ENCODE assay signal across 8 mouse cellular contexts in genomic region chr17:28575244-28576125, GRCm38 (mm10). TPM values are rescaled to one million over a fixed set of nuclear protein-coding genes. Genes with fewer than 3 reads are reported as not detected.
DNase-seq lines count a peak whose midpoint lies in the region; ATAC-seq and TF ChIP-seq lines count a peak whose summit lies in the region.

Gene Lhfpl5, plus strand, starts transcription at chr17:28575641.

- H3K4me2 ChIP-seq in embryonic facial prominence, embryonic 13.5 days, result peak within 1 kb of the TSS; percentile 57
- peak within 1 kb of the TSS; percentile 63 for H3K4me2 ChIP-seq in hindbrain, embryonic 12.5 days (replicated peaks)
- H3K4me2 ChIP-seq in lung, embryonic 16.5 days (ENCODE audit: low read depth, low read length), result peak within 1 kb of the TSS; percentile 45

- 15% methylated on average over 50 of the region's 50 CpGs for WGBS in embryonic facial prominence, embryonic 13.5 days
- 14% methylated on average over 50 of the region's 50 CpGs for WGBS in hindbrain, embryonic 12.5 days
- 12% methylated on average over 50 of the region's 50 CpGs for WGBS in lung, embryonic 16.5 days

- no peak within 1 kb of the TSS for H3K9ac ChIP-seq in embryonic facial prominence, embryonic 13.5 days
- 0 out of 2 replicates have a peak within 1 kb of the TSS, but pooled peaks have one; percentile 38 for H3K9ac ChIP-seq in hindbrain, embryonic 12.5 days
- H3K9ac ChIP-seq in lung, embryonic 16.5 days (ENCODE audit: low read length), result no peak within 1 kb of the TSS

- no peak within 1 kb of the TSS for H3K27ac ChIP-seq in left cerebral cortex, adult 2 months
- no peak within 1 kb of the TSS for H3K27ac ChIP-seq in embryonic facial prominence, embryonic 13.5 days
- no peak within 1 kb of the TSS for H3K27ac ChIP-seq in hindbrain, embryonic 12.5 days
- no peak within 1 kb of the TSS for H3K27ac ChIP-seq in lung, embryonic 16.5 days (ENCODE audit: low read length)

- H3K9me3 ChIP-seq in embryonic facial prominence, embryonic 13.5 days, result no peaks in the 10 kb centered on the region
- no peaks in the 10 kb centered on the region for H3K9me3 ChIP-seq in hindbrain, embryonic 12.5 days (replicated peaks)
- no peaks in the 10 kb centered on the region for H3K9me3 ChIP-seq in lung, embryonic 16.5 days (ENCODE audit: control insufficient read depth, low read length)

- ATAC-seq in embryonic facial prominence, embryonic 13.5 days (ENCODE audit: insufficient number of reproducible peaks, insufficient read depth, low FRiP score, low TSS enrichment, low read depth), result peak; percentile 50; the same call in 1 of the 2 replicates
- ATAC-seq in hindbrain, embryonic 12.5 days (ENCODE audit: low FRiP score), result peak; percentile 85
- peak; percentile 87 for ATAC-seq in lung, embryonic 16.5 days (ENCODE audit: low read depth)

- H3K36me3 ChIP-seq in embryonic facial prominence, embryonic 13.5 days, result no peaks in the 10 kb centered on the region
- H3K36me3 ChIP-seq in hindbrain, embryonic 12.5 days, result no peaks in the 10 kb centered on the region
- no peaks in the 10 kb centered on the region for H3K36me3 ChIP-seq in lung, embryonic 16.5 days (ENCODE audit: control insufficient read depth, insufficient read depth, low read length)

- TF ChIP-seq CTCF in left cerebral cortex, adult 2 months (IDR thresholded peaks at IDR 0.05), result no peak

- peaks cover 9% of the 10 kb centered on the region for H3K4me1 ChIP-seq in embryonic facial prominence, embryonic 13.5 days
- peaks cover 10% of the 10 kb centered on the region for H3K4me1 ChIP-seq in hindbrain, embryonic 12.5 days
- no peaks in the 10 kb centered on the region; the same call in 1 of the 2 replicates for H3K4me1 ChIP-seq in lung, embryonic 16.5 days (replicated peaks; ENCODE audit: control insufficient read depth, insufficient read depth, low read length)

- DNase-seq in left cerebral cortex, adult 2 months (ENCODE audit: extremely low spot score in 1 of 2, low spot score in 2 of 2), result peak in 1 of 2 experiments; percentile 24
- no peak for DNase-seq in left cerebral cortex, adult 11 months (ENCODE audit: low spot score)
- DNase-seq in adrenal gland, postnatal 10 days, result peak; percentile 81
- DNase-seq in retina, embryonic 14.5 days (ENCODE audit: low spot score), result peak; percentile 85
- no peak for DNase-seq in left cerebral cortex, adult 9 months (ENCODE audit: low spot score in 2 of 2)

- peak within 1 kb of the TSS; percentile 23 for H3K4me3 ChIP-seq in left cerebral cortex, adult 2 months
- peak within 1 kb of the TSS; percentile 27 for H3K4me3 ChIP-seq in embryonic facial prominence, embryonic 13.5 days
- H3K4me3 ChIP-seq in hindbrain, embryonic 12.5 days, result peak within 1 kb of the TSS; percentile 37
- peak within 1 kb of the TSS; percentile 29 for H3K4me3 ChIP-seq in lung, embryonic 16.5 days (ENCODE audit: low read length)

- peaks cover 6% of the 10 kb centered on the region for H3K27me3 ChIP-seq in embryonic facial prominence, embryonic 13.5 days
- peaks cover 5% of the 10 kb centered on the region for H3K27me3 ChIP-seq in hindbrain, embryonic 12.5 days
- no peaks in the 10 kb centered on the region; the same call in 1 of the 2 replicates for H3K27me3 ChIP-seq in lung, embryonic 16.5 days (ENCODE audit: control insufficient read depth, insufficient read depth, low read depth, low read length)

- intact Hi-C loops in left cerebral cortex, adult 2 months (cut with DNase I), result no loop called here

RNA-seq across cellular contexts. Expression of gene Lhfpl5, which starts in this region (rescaled TPM):
- 1 to 10 TPM; 3.3 to 4.7 TPM for total RNA-seq in left cerebral cortex, adult 2 months (2021)
- 1 to 10 TPM; 1.5 to 1.7 TPM for total RNA-seq in adrenal gland, postnatal 10 days (2021)
- polyA plus RNA-seq in embryonic facial prominence, embryonic 13.5 days (2015; fragmentation: Nextera tagmentation; extraction: Ambion mirVana), result 0.50 and 0.76 TPM in 2 replicates
- polyA plus RNA-seq in hindbrain, embryonic 12.5 days (2016; fragmentation: Nextera tagmentation; extraction: Ambion mirVana), result 2.0 and 3.4 TPM in 2 replicates
- 0.48 and 0.50 TPM in 2 replicates for polyA plus RNA-seq in lung, embryonic 16.5 days (2015; fragmentation: Nextera tagmentation; extraction: Ambion mirVana)

Comparison
In these comparisons a context has a peak if more than half of its experiments do, and no peak if none do; other contexts are left out.
1. Peak in ATAC-seq, H3K4me3 ChIP-seq and H3K4me2 ChIP-seq in embryonic facial prominence, embryonic 13.5 days; RNA of the gene not detected or under 1 TPM.
2. Peak in ATAC-seq, H3K4me3 ChIP-seq and H3K4me2 ChIP-seq in lung, embryonic 16.5 days; RNA of the gene not detected or under 1 TPM.
3. DNase-seq: peak in adrenal gland, postnatal 10 days (single experiment) and retina, embryonic 14.5 days (single experiment); none in left cerebral cortex, adult 11 months (single experiment) and left cerebral cortex, adult 9 months (0 of 2).
4. Peak in every context shown above with its lines, with median percentiles within 50 percentile points of each other: H3K4me3 ChIP-seq, ATAC-seq and H3K4me2 ChIP-seq.